Mouse (Mus musculus): ENCODE data around the gene Zfp451.
"Not testable (repeated sequence)": the region's sequence is repeated elsewhere in the genome, so short reads cannot be mapped to it uniquely, and the experiment has no call there.

The Zfp451 gene

GRCm38 (mm10) chr1:33757491-33758041 lies 56.8 kb downstream of the Zfp451 start, which contains the start of gene Bag2:
Bag2 (minus strand) TSS chr1:33757795.
- DNase-seq (ENCODE audit: low spot score): peak; percentile 62

- no peak for DNase-seq (ENCODE audit: low spot score)
Measured at GRCm38 (mm10) chr1:33757033-33757413, 57.4 kb downstream of the Zfp451 start.

GRCm38 (mm10) chr1:33756258-33757032 lies 58.0 kb downstream of the Zfp451 start:
- DNase-seq (ENCODE audit: low spot score): peak; percentile 11

- DNase-seq (ENCODE audit: low spot score): no peak
Measured at GRCm38 (mm10) chr1:33755799-33756198, 58.6 kb downstream of the Zfp451 start.

GRCm38 (mm10) chr1:33754965-33755735 lies 59.2 kb downstream of the Zfp451 start:
- DNase-seq (ENCODE audit: low spot score): peak; percentile 38

- DNase-seq (ENCODE audit: low spot score): no peak
Measured at GRCm38 (mm10) chr1:33754089-33754488, 60.3 kb downstream of the Zfp451 start.

GRCm38 (mm10) chr1:33751283-33751682 lies 63.1 kb downstream of the Zfp451 start:
- DNase-seq (ENCODE audit: low spot score): no peak

- DNase-seq (ENCODE audit: low spot score): not testable (repeated sequence)
Measured at GRCm38 (mm10) chr1:33749709-33750108, 64.7 kb downstream of the Zfp451 start.

- DNase-seq (ENCODE audit: low spot score): no peak
Measured at GRCm38 (mm10) chr1:33749109-33749508, 65.3 kb downstream of the Zfp451 start.

GRCm38 (mm10) chr1:33745901-33746300 lies 68.5 kb downstream of the Zfp451 start:
- DNase-seq (ENCODE audit: low spot score): no peak

GRCm38 (mm10) chr1:33744815-33745214 lies 69.6 kb downstream of the Zfp451 start:
- not testable (repeated sequence) for DNase-seq (ENCODE audit: low spot score)

GRCm38 (mm10) chr1:33742903-33743302 lies 71.5 kb downstream of the Zfp451 start:
- DNase-seq (ENCODE audit: low spot score): peak; percentile 17

- DNase-seq (ENCODE audit: low spot score): peak; percentile 51
Measured at GRCm38 (mm10) chr1:33739302-33739701, 75.1 kb downstream of the Zfp451 start.

- DNase-seq (ENCODE audit: low spot score): no peak
Measured at GRCm38 (mm10) chr1:33738681-33739278, 75.6 kb downstream of the Zfp451 start.

- no peak for DNase-seq (ENCODE audit: low spot score)
Measured at GRCm38 (mm10) chr1:33738281-33738680, 76.1 kb downstream of the Zfp451 start.

- DNase-seq (ENCODE audit: low spot score): no peak
Measured at GRCm38 (mm10) chr1:33734001-33734685, 80.3 kb downstream of the Zfp451 start.

GRCm38 (mm10) chr1:33733044-33733443 lies 81.4 kb downstream of the Zfp451 start:
- no peak for DNase-seq (ENCODE audit: low spot score)

- DNase-seq (ENCODE audit: low spot score): no peak
Measured at GRCm38 (mm10) chr1:33725086-33725485, 89.3 kb downstream of the Zfp451 start.

GRCm38 (mm10) chr1:33724516-33724915 lies 89.9 kb downstream of the Zfp451 start:
- DNase-seq (ENCODE audit: low spot score): no peak

GRCm38 (mm10) chr1:33721020-33721419 lies 93.4 kb downstream of the Zfp451 start:
- no peak for DNase-seq (ENCODE audit: low spot score)

GRCm38 (mm10) chr1:33720231-33720630 lies 94.2 kb downstream of the Zfp451 start:
- DNase-seq (ENCODE audit: low spot score): peak; percentile 12

GRCm38 (mm10) chr1:33719733-33720225 lies 94.6 kb downstream of the Zfp451 start, which contains the start of gene Rab23:
Rab23 (plus strand) TSS chr1:33719887.
- DNase-seq (ENCODE audit: low spot score): peak; percentile 64
